Mouse (Mus musculus) stomach, embryonic 15.5 days (tissue): Measurements from ENCODE around the gene Unc50. TPM values are rescaled to one million over a fixed set of nuclear protein-coding genes. Genes with fewer than 3 reads are reported as not detected.

ENCODE experiments used
- ATAC-seq: fragments of 200-750 bp; cut with Nextera tagmentation; 2 replicates; pipeline ENCODE4 v1.8.0; 2017; ENCODE audit warnings: low read depth, moderate number of reproducible peaks, moderate TSS enrichment; ENCODE audit not compliant: insufficient read depth, low FRiP score
- H3K27ac ChIP-seq: fragments of 300-500 bp; sonication (generic); 2 replicates; pipeline ENCODE4 v1.5.1; 2015; ENCODE audit warnings: mild to moderate bottlenecking, inconsistent platforms
- H3K27me3 ChIP-seq: fragments of 300-500 bp; sonication (generic); replicated peaks from 2 replicates; pipeline ENCODE4 v1.6.1; 2015; ENCODE audit warnings: inconsistent platforms
- H3K36me3 ChIP-seq: fragments of 300-500 bp; sonication (generic); 2 replicates; pipeline ENCODE4 v1.6.1; 2015; ENCODE audit warnings: inconsistent platforms
- H3K4me1 ChIP-seq: fragments of 300-500 bp; sonication (generic); 2 replicates; pipeline ENCODE4 v1.6.1; 2015; ENCODE audit warnings: inconsistent platforms
- H3K4me2 ChIP-seq: fragments of 300-500 bp; sonication (generic); 2 replicates; pipeline ENCODE4 v1.6.1; 2015; ENCODE audit warnings: mild to moderate bottlenecking, inconsistent platforms
- H3K4me3 ChIP-seq: fragments of 300-500 bp; sonication (generic); replicated peaks from 2 replicates; pipeline ENCODE4 v1.5.1; 2015; ENCODE audit warnings: inconsistent platforms
- H3K9ac ChIP-seq: fragments of 300-500 bp; sonication (generic); 2 replicates; pipeline ENCODE4 v1.6.1; 2015; ENCODE audit warnings: inconsistent platforms
- H3K9me3 ChIP-seq: fragments of 300-500 bp; sonication (generic); 2 replicates; pipeline ENCODE4 v1.6.1; 2016; ENCODE audit warnings: inconsistent platforms
- WGBS: fragments of 180-500 bp; shearing (Covaris S2); methylation state at CpG from one replicate; pipeline ENCODE4 v1.1.7; 2015; 5-methylcytosine and 5-hydroxymethylcytosine counted together
- polyA plus RNA-seq: library from polyadenylated mRNA; unstranded; fragments of >200 nt; fragmentation: Nextera tagmentation; extraction: Ambion mirVana; gene quantifications from 2 replicates; pipeline ENCODE4 v1.2.1, GENCODE M21; 2015

The Unc50 gene
- polyA plus RNA-seq, 1 experiment from 2014 or later: 132 TPM

DNA sequence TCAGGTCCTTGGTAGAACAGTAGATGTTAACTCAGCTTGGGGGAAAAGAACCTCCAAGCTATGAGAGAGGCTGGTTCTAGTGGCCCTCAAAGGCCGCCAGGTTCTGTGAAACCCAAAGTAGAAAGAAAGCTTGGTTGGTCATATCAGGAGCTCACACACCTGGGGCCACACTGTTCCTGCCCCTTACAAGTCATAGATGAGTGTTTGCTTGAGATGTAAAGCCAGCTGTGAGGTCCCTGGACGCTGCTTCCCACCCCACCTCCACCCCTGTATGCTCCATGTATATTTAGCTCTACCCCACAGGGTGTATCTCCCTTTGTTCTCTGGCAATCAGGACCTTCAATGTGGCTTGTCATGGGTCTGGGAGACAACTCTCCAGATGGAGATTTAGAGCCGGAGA lies 21.3 kb upstream of the Unc50 start:
- ATAC-seq: no peak

DNA sequence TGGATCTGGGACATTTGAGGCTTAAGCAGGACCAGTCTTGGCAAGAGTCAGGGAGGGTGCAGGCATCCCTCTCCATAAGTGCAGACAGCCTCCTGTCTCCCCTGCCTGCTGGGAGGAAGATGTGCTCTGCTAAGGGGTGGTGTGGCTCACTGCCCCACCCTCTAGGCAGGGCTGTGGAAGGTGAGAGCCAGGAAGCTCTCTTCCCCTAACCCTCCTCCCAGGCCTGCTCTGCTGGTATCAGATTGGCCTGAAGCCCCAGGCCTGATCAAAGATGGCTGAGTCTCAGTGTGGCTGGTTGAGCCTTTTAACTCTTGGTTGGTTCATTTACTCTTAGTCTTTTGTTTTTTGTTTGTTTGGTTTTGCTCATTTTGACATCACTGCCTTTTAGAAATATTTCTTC lies 20.3 kb upstream of the Unc50 start:
- no peak for ATAC-seq
- no peak overlapping the region for H3K9ac ChIP-seq
- H3K4me3 ChIP-seq: no peak overlapping the region
- no peaks in the 10 kb centered on the region for H3K9me3 ChIP-seq
- no peak overlapping the region for H3K27ac ChIP-seq
- no peak overlapping the region for H3K4me2 ChIP-seq
- H3K27me3 ChIP-seq: no peaks in the 10 kb centered on the region
- no peaks in the 10 kb centered on the region; the same call in 1 of the 2 replicates for H3K36me3 ChIP-seq
- no peaks in the 10 kb centered on the region for H3K4me1 ChIP-seq

More for the DNA sequence above, 21.3 kb upstream of the Unc50 start:
- H3K4me1 ChIP-seq: no peaks in the 10 kb centered on the region
- H3K27ac ChIP-seq: no peak overlapping the region
- H3K9ac ChIP-seq: no peak overlapping the region
- no peaks in the 10 kb centered on the region for H3K27me3 ChIP-seq
- 81% methylated on average over 3 of the region's 3 CpGs for WGBS
- H3K4me3 ChIP-seq: no peak overlapping the region
- H3K9me3 ChIP-seq: no peaks in the 10 kb centered on the region
- no peaks in the 10 kb centered on the region; the same call in 1 of the 2 replicates for H3K36me3 ChIP-seq
- H3K4me2 ChIP-seq: no peak overlapping the region

DNA sequence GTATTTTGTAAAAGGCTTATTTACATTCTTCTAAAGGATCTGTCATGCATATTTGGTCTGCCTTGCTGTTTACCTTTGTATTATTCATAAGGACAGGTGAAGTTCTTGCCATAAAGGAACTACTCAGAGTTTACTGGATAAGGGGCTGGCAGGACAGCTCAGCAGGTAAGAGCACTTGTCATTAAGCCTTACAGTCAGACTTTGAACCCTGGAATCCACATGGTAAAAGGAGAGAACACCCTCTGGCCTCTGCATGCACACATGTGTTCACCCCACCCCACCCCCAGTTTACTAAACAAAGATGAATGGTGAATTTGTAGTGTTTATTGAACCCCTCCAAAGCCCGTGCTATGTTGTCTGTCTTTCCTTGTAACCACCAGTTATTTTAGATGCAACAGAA lies 14.5 kb upstream of the Unc50 start:
- H3K9me3 ChIP-seq: no peaks in the 10 kb centered on the region
- H3K4me2 ChIP-seq: no peak overlapping the region
- no peak for ATAC-seq
- no peak overlapping the region for H3K27ac ChIP-seq
- H3K4me1 ChIP-seq: no peaks in the 10 kb centered on the region
- no peak overlapping the region for H3K4me3 ChIP-seq
- WGBS: 84% methylated on average over 1 of the region's 1 CpGs
- H3K9ac ChIP-seq: no peak overlapping the region
- H3K27me3 ChIP-seq: no peaks in the 10 kb centered on the region
- peaks cover 17% of the 10 kb centered on the region for H3K36me3 ChIP-seq

DNA sequence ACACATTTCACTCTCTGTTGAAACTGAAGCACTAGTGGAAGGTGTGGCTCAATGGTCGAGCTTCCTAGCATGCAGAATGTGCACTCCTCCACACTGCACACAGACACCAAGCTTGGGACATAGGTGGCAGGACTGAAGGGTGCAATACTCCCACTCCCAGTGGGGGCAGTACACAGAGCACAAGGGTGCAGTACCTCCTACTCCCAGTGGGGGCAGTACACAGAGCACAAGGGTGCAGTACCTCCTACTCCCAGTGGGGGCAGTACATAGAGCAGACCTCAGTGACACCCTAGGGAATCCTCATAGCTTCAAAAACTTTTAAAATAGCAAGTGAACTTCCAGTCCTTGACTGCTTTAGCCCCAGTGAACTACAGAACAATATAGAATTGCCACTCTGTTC lies 10.5 kb upstream of the Unc50 start:
- Histone ChIP-seq H3K27ac (no peak overlapping the region), H3K9ac (no peak overlapping the region), H3K9me3 (no peaks in the 10 kb centered on the region), H3K4me2 (no peak overlapping the region), H3K4me3 (no peak overlapping the region), H3K4me1 (no peaks in the 10 kb centered on the region), H3K27me3 (no peaks in the 10 kb centered on the region), H3K36me3 (peaks cover 27% of the 10 kb centered on the region)
- WGBS: 92% methylated on average over 1 of the region's 1 CpGs
- no peak for ATAC-seq

DNA sequence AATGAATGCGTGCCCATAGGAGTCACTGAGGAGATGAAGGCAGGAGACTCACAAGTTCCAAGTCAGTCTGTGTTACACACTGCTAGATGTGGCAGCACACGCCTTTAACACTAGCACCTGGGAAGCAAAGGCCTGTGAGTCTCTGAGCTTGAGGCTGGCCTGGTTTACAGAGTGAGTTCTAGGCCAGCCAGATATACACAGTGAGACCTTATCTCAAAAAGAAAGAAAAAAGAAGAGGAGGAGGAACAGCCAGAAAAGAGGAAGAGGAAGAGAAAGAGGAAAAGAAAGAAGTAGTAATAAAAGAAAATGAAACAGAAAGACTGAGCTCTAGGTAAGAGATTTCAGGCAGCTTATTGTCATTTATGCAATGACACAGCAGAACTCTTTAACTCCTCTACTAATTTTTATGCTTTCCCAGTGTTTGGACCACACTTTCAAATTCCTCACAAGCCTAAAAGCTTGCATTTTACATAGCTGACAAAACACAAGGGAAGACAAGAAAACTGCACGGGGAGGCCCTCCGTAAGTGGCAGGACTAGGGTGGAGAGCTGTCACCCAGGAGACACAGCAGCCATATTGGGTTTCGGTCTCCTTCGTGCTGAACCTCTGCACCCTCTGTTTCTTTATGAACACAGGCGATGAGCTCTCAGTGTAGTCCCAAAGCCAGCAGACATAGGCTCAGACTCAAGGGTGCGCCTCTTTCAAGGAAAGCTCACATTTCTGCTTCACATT lies 2.6 kb upstream of the Unc50 start:
- H3K27me3 ChIP-seq: no peaks in the 10 kb centered on the region
- no peak overlapping the region for H3K27ac ChIP-seq
- H3K4me3 ChIP-seq: no peak overlapping the region
- H3K4me2 ChIP-seq: no peak overlapping the region
- H3K4me1 ChIP-seq: peaks cover 14% of the 10 kb centered on the region
- H3K9me3 ChIP-seq: no peaks in the 10 kb centered on the region
- H3K9ac ChIP-seq: no peak overlapping the region
- no peak for ATAC-seq
- WGBS: 91% methylated on average over 8 of the region's 8 CpGs
- H3K36me3 ChIP-seq: peaks cover 20% of the 10 kb centered on the region; the same call in 1 of the 2 replicates

DNA sequence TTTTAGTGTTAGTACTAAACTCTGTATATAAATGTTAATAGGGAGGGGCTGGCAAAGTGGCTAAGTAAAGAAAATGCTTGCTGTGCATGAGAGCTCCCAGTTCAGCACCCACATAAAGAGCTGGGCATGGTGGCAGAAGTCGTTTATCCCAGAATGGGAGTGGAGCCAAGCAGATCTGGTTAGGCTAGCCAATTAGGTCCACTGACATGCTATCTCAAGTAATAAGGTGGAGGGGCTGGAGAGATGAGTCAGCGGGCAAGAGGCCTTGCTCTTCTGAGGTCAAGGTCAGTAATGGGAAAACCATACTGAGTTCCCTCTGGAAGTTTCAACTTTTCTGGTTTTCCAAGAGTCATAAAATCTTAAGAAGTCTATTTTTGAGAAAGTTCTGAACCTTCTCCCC lies 1.0 kb upstream of the Unc50 start:
- WGBS: 53% methylated on average over 2 of the region's 2 CpGs
- peak overlapping the region; percentile 44; the same call in 1 of the 2 replicates for H3K27ac ChIP-seq
- H3K36me3 ChIP-seq: peaks cover 25% of the 10 kb centered on the region

DNA sequence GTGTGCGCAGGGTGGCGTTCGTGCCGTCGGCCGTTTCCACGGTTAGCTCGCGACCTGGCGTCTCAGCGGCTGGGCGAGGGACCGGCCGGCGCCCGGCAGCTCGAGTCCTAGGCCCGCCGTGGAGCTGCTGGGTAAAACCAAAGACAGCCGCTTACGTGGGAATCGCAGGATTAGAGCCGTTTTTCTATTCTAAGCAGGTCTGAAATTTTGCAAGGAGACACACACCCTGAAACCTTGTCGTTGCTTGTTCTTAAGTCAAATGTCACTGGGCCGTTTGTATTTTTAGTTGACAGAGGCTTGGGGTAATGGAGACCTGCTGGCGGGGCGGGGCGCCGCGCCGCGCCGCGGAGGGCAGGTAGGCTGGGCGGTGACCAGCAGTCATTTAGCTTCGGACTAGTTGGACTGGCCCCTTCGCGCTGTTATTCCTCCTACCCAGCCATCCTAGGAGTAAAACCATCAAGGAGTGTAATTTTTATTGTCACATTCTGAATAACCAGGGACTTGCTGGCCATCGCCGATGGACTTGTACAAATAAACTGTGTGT lies 430 bp downstream of the Unc50 start:
- H3K9ac ChIP-seq: peak overlapping the region; percentile 84
- peaks cover 14% of the 10 kb centered on the region for H3K4me1 ChIP-seq
- H3K9me3 ChIP-seq: no peaks in the 10 kb centered on the region
- H3K4me2 ChIP-seq: peak overlapping the region; percentile 78
- peak overlapping the region; percentile 83 for H3K4me3 ChIP-seq
- WGBS: 1% methylated on average over 40 of the region's 40 CpGs
- peak overlapping the region; percentile 72 for H3K27ac ChIP-seq
- H3K27me3 ChIP-seq: no peaks in the 10 kb centered on the region
- peak; percentile 41; the same call in 1 of the 2 replicates for ATAC-seq
- peaks cover 21% of the 10 kb centered on the region for H3K36me3 ChIP-seq

More for the DNA sequence above, 1.0 kb upstream of the Unc50 start:
- no peak overlapping the region for H3K9ac ChIP-seq
- peak overlapping the region; percentile 77 for H3K4me2 ChIP-seq
- H3K27me3 ChIP-seq: no peaks in the 10 kb centered on the region
- no peak for ATAC-seq
- H3K9me3 ChIP-seq: no peaks in the 10 kb centered on the region
- peak overlapping the region; percentile 83 for H3K4me3 ChIP-seq
- H3K4me1 ChIP-seq: peaks cover 14% of the 10 kb centered on the region

DNA sequence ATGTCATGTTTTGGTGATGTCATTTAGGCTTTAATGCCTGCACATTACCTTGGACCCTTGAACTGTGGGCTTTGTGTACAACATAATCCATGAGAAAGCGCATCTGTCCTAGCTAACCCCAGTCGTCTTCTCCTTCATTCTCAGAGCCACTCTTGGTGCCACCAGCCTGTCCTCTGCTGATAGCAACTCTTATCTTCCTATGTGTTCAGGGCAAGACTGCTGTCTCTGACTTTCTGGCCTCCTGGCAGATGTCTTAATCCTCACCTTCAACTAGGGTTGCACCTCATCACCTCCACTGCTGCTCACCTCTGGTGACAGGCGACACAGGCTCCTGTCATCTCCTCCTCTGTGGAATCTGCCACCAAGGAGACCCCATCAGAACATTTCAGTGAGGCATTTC lies 6.5 kb downstream of the Unc50 start:
- Histone ChIP-seq H3K9me3 (no peaks in the 10 kb centered on the region), H3K36me3 (peaks cover 49% of the 10 kb centered on the region), H3K4me3 (no peak overlapping the region), H3K4me1 (no peaks in the 10 kb centered on the region), H3K27ac (no peak overlapping the region), H3K9ac (no peak overlapping the region), H3K27me3 (no peaks in the 10 kb centered on the region), H3K4me2 (no peak overlapping the region)
- ATAC-seq: no peak
- 92% methylated on average over 3 of the region's 3 CpGs for WGBS

DNA sequence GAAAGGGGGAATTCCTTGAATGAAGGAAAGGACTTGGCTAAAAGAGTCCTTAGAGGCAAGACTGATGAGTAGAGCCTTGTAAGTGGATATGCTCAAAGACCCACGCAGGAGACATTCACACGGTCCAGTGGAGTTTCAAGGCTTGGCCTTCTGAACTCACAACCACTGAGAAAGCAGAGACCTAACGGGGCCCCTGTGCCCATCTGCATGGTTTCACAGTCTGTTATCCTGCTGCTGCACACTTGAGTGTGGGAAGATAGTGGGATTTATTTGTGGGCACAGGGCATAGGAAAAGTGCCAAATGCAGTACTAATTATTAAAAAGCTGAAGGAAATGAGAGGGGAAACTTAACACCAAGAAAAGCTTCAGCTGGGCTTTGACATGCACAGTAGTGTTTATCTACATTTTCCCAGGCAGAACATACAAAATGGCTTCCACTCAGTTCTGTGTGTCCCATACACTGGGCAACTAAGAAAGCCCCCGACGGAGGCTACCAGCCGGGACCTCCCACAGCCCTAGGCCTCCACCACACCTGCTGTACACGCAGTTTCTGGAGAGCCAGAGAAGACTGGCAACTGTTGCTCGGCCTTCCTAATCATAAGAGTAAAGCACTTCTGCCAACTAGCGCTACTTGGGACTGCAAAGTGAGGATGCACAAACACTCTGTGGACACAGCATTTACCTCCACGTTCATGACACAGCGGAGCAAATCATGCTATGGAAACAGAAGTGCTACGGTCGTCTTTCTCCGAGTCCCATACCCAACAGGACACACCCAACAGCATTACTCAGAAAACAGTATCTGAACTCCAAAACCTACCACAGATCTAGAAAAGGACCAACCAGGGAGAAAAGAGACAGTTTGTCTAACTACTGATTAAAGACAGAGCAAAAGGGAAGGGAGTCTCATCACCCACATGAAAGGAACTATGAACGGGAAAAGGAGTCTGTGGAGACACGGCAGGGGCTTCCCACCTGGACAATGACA lies 13.2 kb downstream of the Unc50 start:
- H3K9me3 ChIP-seq: no peaks in the 10 kb centered on the region
- H3K27ac ChIP-seq: no peak overlapping the region
- no peak for ATAC-seq
- H3K27me3 ChIP-seq: no peaks in the 10 kb centered on the region
- H3K4me3 ChIP-seq: no peak overlapping the region
- H3K9ac ChIP-seq: no peak overlapping the region
- 91% methylated on average over 16 of the region's 16 CpGs for WGBS
- no peak overlapping the region for H3K4me2 ChIP-seq
- H3K4me1 ChIP-seq: no peaks in the 10 kb centered on the region
- H3K36me3 ChIP-seq: peaks cover 19% of the 10 kb centered on the region

DNA sequence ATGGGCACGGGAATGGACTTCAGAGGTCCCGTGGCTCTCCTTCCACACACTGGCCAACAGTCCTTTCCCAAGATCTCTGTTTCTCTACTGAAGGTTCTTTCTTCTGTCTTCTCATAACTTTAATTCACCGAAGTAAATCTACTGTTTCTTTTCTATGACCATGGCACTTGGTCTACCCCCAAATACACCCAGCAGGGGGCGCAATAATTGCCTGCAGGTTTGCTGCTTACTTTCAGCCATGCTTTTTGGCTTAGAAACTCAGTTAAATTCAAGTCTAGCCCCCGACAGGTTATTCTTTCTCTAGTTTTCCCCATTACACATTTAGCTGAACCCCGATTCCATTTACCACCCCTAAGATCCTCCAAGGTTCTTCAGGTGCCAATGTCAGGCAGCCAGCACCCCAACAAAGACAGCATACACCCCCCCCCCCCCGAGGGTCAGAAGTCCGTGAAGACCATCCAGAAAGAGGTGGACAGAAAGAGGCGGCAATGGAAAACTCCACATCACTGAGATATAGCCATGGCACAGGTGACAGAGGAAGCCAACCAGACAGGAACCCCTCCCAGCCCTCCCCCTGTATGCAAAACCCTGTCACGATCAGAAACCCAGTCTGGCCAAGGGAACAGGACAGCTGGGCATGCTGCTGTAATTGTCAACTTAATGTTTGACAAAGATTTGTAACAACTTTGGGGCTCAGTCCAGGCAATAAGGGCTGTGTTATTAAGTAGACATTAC lies 18.6 kb downstream of the Unc50 start:
- no peak for ATAC-seq
- no peak overlapping the region for H3K4me2 ChIP-seq
- no peak overlapping the region for H3K27ac ChIP-seq
- no peak overlapping the region for H3K9ac ChIP-seq
- H3K4me1 ChIP-seq: no peaks in the 10 kb centered on the region
- H3K27me3 ChIP-seq: no peaks in the 10 kb centered on the region
- WGBS: 79% methylated on average over 10 of the region's 10 CpGs
- H3K4me3 ChIP-seq: no peak overlapping the region
- H3K9me3 ChIP-seq: no peaks in the 10 kb centered on the region
- H3K36me3 ChIP-seq: peaks cover 4% of the 10 kb centered on the region; the same call in 1 of the 2 replicates

DNA sequence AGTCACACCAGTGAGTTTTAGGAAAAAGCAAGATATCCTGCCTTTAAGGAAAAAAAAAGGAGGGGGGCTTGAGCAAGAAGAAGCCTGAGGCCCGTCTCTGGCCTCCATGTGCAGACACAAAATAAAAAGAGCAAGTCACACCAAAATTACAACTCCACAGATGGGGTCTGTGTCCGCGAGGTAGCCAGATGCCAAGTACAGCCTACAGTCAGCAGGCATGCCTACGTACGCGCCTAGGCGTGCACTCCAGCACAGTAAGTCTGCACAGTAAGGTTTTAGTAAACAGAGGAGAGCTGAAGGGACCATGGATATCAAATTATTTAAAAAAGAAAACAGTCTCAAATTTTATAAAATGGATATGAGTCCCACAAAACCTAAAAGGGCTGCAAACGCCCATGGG lies 21.3 kb downstream of the Unc50 start:
- no peak overlapping the region for H3K27ac ChIP-seq
- H3K4me1 ChIP-seq: no peaks in the 10 kb centered on the region
- peaks cover 8% of the 10 kb centered on the region; the same call in 1 of the 2 replicates for H3K36me3 ChIP-seq
- H3K9me3 ChIP-seq: no peaks in the 10 kb centered on the region
- ATAC-seq: no peak
- WGBS: 89% methylated on average over 8 of the region's 8 CpGs
- no peak overlapping the region for H3K4me2 ChIP-seq
- H3K9ac ChIP-seq: no peak overlapping the region
- no peak overlapping the region for H3K4me3 ChIP-seq
- H3K27me3 ChIP-seq: no peaks in the 10 kb centered on the region
